Mouse (Mus musculus) limb, embryonic 15.5 days (tissue): ENCODE measurements around the gene Commd4. TPM values are rescaled to one million over a fixed set of nuclear protein-coding genes. Genes with fewer than 3 reads are reported as not detected.
A peak's percentile ranks its signal among the peaks of the same experiment; 100 is the strongest.
"Not testable (repeated sequence)": the region's sequence is repeated elsewhere in the genome, so short reads cannot be mapped to it uniquely, and the experiment has no call there.

ENCODE experiments used
- ATAC-seq: fragments of 200-750 bp; cut with Nextera tagmentation; 2 replicates; pipeline ENCODE4 v1.8.0; 2017; ENCODE audit warnings: low read depth, moderate TSS enrichment; ENCODE audit not compliant: insufficient number of reproducible peaks, low FRiP score, low TSS enrichment
- H3K27ac ChIP-seq: fragments of 300-500 bp; sonication (generic); 2 replicates; pipeline ENCODE4 v1.5.1; 2015; ENCODE audit warnings: moderate library complexity, mild to moderate bottlenecking, inconsistent platforms
- H3K27me3 ChIP-seq: fragments of 300-500 bp; sonication (generic); 2 replicates; pipeline ENCODE4 v1.6.1; 2015; ENCODE audit warnings: inconsistent platforms
- H3K36me3 ChIP-seq: fragments of 300-500 bp; sonication (generic); 2 replicates; pipeline ENCODE4 v1.6.1; 2015; ENCODE audit warnings: inconsistent platforms
- H3K4me1 ChIP-seq: fragments of 300-500 bp; sonication (generic); 2 replicates; pipeline ENCODE4 v1.6.1; 2015; ENCODE audit warnings: inconsistent platforms
- H3K4me2 ChIP-seq: fragments of 300-500 bp; sonication (generic); 2 replicates; pipeline ENCODE4 v1.6.1; 2015; ENCODE audit warnings: mild to moderate bottlenecking, inconsistent platforms
- H3K4me3 ChIP-seq: fragments of 300-500 bp; sonication (generic); 2 replicates; pipeline ENCODE4 v1.5.1; 2015; ENCODE audit warnings: mild to moderate bottlenecking, inconsistent platforms
- H3K9ac ChIP-seq: fragments of 300-500 bp; sonication (generic); 2 replicates; pipeline ENCODE4 v1.6.1; 2015; ENCODE audit warnings: inconsistent platforms
- H3K9me3 ChIP-seq: fragments of 300-500 bp; sonication (generic); 2 replicates; pipeline ENCODE4 v1.6.1; 2016; ENCODE audit warnings: inconsistent platforms
- WGBS: fragments of 180-500 bp; shearing (Covaris S2); methylation state at CpG from one replicate; pipeline ENCODE4 v1.1.7; 2015; 5-methylcytosine and 5-hydroxymethylcytosine counted together
- polyA plus RNA-seq: library from polyadenylated mRNA; unstranded; fragments of >200 nt; fragmentation: Nextera tagmentation; extraction: Ambion mirVana; gene quantifications from 2 replicates; pipeline ENCODE4 v1.2.1, GENCODE M21; 2015

Gene Commd4
- polyA plus RNA-seq: 93.7 and 94.6 TPM in 2 replicates

DNA sequence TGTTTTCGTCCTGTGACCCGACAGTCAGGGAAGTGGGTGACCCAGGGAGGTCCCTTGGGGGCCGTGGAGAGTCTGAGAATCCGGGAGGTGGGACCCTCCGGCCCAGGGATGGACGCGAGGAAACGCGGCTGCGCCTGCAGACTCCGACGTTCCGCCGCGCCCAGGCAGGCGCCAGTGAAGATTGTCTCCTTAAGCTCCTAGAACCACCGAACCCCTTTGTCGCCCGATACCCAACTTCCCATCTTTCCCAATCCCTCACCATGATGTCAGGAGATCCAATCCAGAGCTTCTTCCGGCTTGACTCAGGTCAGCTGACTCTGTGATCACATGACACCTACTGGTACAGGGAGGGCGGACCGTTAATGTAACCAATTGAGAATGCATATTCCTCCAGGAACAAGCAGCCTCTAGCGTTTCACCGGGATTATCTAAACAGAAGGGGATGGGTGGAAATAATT, at the start of gene Commd4:
Gene Commd4, minus strand, starts transcription at position 319 of the 458 bp plus-strand sequence.
- Histone ChIP-seq H3K9ac (peak within 1 kb of the TSS; percentile 51), H3K9me3 (no peaks in the 10 kb centered on the region), H3K4me2 (peak within 1 kb of the TSS; percentile 76), H3K4me3 (peak within 1 kb of the TSS; percentile 59), H3K36me3 (peaks cover 21% of the 10 kb centered on the region), H3K4me1 (peaks cover 11% of the 10 kb centered on the region), H3K27ac (no peak within 1 kb of the TSS), H3K27me3 (no peaks in the 10 kb centered on the region)
- 1% methylated on average over 24 of the region's 24 CpGs for WGBS
- peak; percentile 81; the same call in 1 of the 2 replicates for ATAC-seq

DNA sequence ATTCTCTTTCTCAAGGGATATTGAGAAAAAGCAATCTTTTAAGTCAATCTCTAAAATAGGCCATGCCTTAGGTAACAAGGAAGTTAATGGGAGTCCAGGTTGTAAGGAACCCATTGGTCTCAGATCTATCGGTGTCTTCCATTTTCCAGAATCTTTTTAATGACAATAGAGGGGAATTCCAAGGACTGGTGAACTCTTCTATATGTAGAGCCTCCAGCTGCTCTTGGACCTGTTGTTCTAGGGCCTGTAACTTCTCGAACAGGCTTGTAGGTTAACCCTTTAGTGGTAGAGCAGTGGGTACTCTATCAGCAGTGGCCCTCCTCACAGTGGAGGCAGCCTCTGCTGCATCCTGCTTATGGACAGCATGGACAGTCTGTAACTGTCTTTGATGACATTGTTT, 48.8 kb upstream of the Commd4 start:
- Histone ChIP-seq H3K9ac (no peak overlapping the region), H3K27ac (no peak overlapping the region), H3K4me1 (no peaks in the 10 kb centered on the region), H3K9me3 (no peaks in the 10 kb centered on the region), H3K4me3 (no peak overlapping the region), H3K36me3 (no peaks in the 10 kb centered on the region), H3K27me3 (no peaks in the 10 kb centered on the region), H3K4me2 (no peak overlapping the region)
- 65% methylated on average over 2 of the region's 2 CpGs for WGBS
- ATAC-seq: no peak

DNA sequence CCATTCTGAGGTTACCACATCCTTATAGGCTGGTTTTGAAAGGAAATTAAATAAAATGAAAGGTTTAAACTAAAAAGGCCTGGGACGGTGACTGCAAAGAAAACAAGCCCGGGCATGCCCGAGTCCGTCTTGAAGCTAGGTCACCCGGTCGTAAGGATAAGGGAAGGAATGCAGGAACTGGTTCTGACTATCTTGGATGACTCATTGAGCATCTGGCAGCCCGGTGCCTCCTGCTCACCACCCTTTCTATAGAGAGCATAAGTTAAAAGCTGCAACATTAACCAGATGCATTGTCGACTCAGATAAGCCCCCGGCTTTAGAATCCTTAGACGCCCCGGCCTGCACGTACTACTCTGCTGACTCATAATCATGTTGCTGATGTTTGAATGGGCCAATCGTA, 45.4 kb upstream of the Commd4 start:
- ATAC-seq, H3K27me3 ChIP-seq, H3K27ac ChIP-seq, H3K4me2 ChIP-seq, H3K9ac ChIP-seq, H3K9me3 ChIP-seq, H3K4me1 ChIP-seq, H3K36me3 ChIP-seq, H3K4me3 ChIP-seq: not testable (repeated sequence)
- WGBS: 72% methylated on average over 13 of the region's 13 CpGs

DNA sequence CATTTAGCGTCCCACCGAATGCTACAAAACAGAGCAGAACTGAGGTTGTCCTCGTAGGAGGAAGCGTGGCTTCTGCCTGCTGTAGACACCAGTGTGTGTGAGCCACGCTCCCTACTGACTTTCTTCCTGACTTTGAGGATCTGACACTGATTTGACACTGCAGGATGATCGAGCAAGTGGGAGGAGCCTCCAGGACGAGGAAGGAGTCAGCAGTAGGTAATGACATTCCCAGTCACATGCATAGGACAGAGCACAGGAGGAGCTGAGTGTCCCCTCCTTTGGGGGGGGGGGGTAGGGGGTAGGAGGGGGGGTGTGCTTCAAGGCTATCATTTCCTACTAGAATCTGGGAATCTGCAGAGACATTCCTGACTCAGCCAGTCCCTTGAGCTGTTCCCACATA, 44.9 kb upstream of the Commd4 start:
- Histone ChIP-seq H3K4me2 (no peak overlapping the region), H3K4me3 (no peak overlapping the region), H3K36me3 (no peaks in the 10 kb centered on the region), H3K27ac (no peak overlapping the region), H3K9ac (no peak overlapping the region), H3K9me3 (no peaks in the 10 kb centered on the region), H3K4me1 (no peaks in the 10 kb centered on the region), H3K27me3 (no peaks in the 10 kb centered on the region)
- WGBS: 78% methylated on average over 7 of the region's 7 CpGs
- ATAC-seq: no peak

DNA sequence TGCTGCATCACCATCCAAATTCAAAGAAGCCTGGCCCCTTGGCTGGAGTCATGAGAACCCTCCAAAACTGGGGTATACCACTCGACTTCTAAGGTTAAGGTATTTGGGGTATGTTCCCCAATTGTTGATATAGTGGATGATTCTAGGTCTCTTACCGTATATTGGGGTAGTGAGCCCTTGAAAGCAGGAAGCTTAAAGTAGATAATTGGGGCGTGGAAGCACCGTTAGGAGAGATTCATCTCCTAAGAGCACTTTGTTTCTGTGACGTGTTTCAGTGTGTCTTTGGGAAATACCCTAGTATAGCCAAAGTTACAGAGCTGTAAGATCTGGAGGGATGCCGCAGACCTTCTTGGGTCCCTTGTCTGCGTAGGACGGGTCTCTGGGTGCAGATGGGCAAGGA, 39.3 kb upstream of the Commd4 start:
- Histone ChIP-seq H3K27ac (no peak overlapping the region), H3K9me3 (no peaks in the 10 kb centered on the region), H3K27me3 (no peaks in the 10 kb centered on the region), H3K4me3 (no peak overlapping the region), H3K36me3 (no peaks in the 10 kb centered on the region), H3K4me2 (no peak overlapping the region), H3K9ac (no peak overlapping the region), H3K4me1 (no peaks in the 10 kb centered on the region)
- 74% methylated on average over 8 of the region's 8 CpGs for WGBS
- no peak for ATAC-seq

DNA sequence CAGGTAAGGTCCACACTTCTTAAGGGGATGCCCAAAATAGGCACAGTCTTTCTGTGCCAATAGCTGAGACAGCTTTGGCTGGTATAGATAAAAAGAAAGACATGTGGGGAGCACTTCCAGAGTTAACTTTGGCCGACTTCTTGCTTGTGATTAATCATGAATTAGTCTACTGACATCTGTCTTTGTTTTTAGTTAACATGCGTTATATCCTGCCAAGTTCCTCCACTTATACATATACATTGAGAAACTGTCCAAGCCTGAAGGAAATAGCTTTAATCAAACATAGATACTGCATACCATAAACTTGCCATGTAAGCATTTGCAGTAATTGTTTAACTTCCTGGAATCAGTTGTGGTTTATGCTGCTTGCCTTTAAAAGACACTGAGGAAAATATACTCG, 38.6 kb upstream of the Commd4 start:
- WGBS: 53% methylated on average over 3 of the region's 3 CpGs

DNA sequence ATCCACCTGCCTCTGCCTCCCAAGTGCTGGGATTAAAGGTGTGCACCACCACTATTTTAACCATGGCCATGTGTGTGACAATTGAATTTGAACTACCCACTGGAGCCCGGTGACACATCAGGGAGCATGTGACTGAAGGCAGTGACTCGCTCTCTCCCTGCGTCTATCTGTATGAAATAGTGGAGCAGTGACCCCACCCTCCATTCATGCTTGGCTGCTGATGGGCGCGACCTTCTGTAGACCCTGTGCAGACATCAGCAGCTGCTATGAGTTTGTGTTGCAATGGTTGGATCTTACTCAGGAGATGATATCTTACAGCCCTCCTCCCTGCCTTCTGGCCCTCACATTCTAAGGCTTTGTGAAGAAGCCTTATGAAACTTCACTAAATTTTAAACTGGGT, 10.3 kb upstream of the Commd4 start:
- H3K27me3 ChIP-seq: no peaks in the 10 kb centered on the region
- no peaks in the 10 kb centered on the region for H3K9me3 ChIP-seq
- no peak overlapping the region for H3K27ac ChIP-seq
- no peak for ATAC-seq
- H3K9ac ChIP-seq: no peak overlapping the region
- WGBS: 79% methylated on average over 5 of the region's 5 CpGs
- H3K4me2 ChIP-seq: no peak overlapping the region
- H3K36me3 ChIP-seq: no peaks in the 10 kb centered on the region
- H3K4me1 ChIP-seq: no peaks in the 10 kb centered on the region
- H3K4me3 ChIP-seq: no peak overlapping the region

More for the DNA sequence above, 38.6 kb upstream of the Commd4 start:
- Histone ChIP-seq H3K4me1 (no peaks in the 10 kb centered on the region), H3K27ac (no peak overlapping the region), H3K4me3 (no peak overlapping the region), H3K4me2 (no peak overlapping the region), H3K9ac (no peak overlapping the region), H3K27me3 (no peaks in the 10 kb centered on the region), H3K36me3 (no peaks in the 10 kb centered on the region), H3K9me3 (no peaks in the 10 kb centered on the region)
- no peak for ATAC-seq

DNA sequence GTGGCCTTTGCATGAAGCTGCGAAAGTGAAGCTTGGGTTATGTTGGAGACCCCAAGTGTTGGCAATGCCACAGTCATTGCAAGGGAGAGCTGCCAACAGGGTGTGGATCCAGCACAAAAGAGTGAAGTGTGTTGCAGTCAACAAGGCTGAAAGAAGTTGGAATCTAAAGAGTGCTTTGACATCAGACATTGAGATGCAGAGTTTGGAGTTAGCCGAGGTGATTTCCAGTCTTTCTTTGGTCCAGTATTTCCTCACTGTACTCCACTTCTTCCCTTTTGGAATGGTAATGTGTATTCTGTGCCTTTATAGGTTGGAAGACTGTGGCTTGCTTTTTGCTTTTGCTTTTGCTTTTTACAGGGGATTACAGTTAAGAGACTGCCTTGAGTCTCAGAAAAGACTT, 8.0 kb upstream of the Commd4 start:
- no peak overlapping the region for H3K27ac ChIP-seq
- WGBS: 83% methylated on average over 2 of the region's 2 CpGs
- H3K36me3 ChIP-seq: no peaks in the 10 kb centered on the region
- no peaks in the 10 kb centered on the region for H3K4me1 ChIP-seq
- no peak overlapping the region for H3K9ac ChIP-seq
- H3K4me3 ChIP-seq: no peak overlapping the region
- H3K4me2 ChIP-seq: no peak overlapping the region
- no peaks in the 10 kb centered on the region for H3K27me3 ChIP-seq
- no peak for ATAC-seq
- H3K9me3 ChIP-seq: no peaks in the 10 kb centered on the region

DNA sequence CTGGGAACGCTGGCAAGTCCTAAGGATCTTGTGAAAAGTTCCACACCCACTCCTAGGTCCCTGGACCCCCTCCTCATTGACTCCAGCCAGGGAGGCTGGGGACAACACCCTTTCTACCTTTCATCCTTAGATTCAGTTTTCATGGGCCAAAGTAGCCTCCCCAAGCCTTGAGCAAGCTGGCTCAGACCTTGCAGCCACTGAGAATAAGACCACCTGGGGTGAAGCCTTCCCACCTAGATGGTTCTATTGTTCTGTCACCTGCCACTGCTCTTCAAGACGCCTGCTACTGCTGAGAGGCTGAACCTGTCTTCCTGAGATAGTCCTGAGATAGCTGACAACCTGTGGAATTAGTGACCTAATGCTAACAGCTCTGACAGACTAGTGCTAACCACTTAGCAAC, 5.0 kb upstream of the Commd4 start:
- 26% methylated on average over 2 of the region's 2 CpGs for WGBS

DNA sequence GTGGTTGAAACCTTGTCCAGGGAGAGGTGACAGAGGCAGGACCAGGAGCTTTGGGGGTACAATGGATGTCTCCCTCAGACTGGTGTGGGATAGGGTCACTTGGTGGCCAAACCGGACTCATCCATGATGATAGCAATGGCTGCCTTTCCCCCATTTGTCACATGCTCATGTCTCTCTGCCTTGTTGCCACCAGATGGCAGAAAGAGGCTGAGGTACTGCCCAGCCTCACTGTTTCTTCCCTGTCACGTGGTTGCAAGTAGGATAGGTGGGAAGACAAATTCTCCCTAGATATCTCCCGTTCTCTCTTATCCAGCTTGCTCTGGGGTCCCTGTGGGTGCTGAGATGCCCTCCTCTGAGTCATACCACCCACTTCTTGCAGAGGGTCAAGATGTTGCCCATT, 4.4 kb upstream of the Commd4 start:
- Histone ChIP-seq H3K27me3 (no peaks in the 10 kb centered on the region), H3K9me3 (no peaks in the 10 kb centered on the region), H3K4me3 (no peak overlapping the region), H3K9ac (no peak overlapping the region), H3K27ac (no peak overlapping the region), H3K4me2 (no peak overlapping the region), H3K36me3 (no peaks in the 10 kb centered on the region), H3K4me1 (peaks cover 5% of the 10 kb centered on the region)
- whole genome bisulfite sequencing: 12% methylated on average over 3 of the region's 3 CpGs
- ATAC-seq: no peak

More for the DNA sequence above, 5.0 kb upstream of the Commd4 start:
- Histone ChIP-seq H3K4me1 (0 out of 2 replicates have a peak, but pooled peaks cover 2% of the 10 kb centered on the region), H3K4me3 (no peak overlapping the region), H3K27ac (no peak overlapping the region), H3K36me3 (no peaks in the 10 kb centered on the region), H3K4me2 (no peak overlapping the region), H3K9me3 (no peaks in the 10 kb centered on the region), H3K27me3 (no peaks in the 10 kb centered on the region), H3K9ac (no peak overlapping the region)
- ATAC-seq: no peak

DNA sequence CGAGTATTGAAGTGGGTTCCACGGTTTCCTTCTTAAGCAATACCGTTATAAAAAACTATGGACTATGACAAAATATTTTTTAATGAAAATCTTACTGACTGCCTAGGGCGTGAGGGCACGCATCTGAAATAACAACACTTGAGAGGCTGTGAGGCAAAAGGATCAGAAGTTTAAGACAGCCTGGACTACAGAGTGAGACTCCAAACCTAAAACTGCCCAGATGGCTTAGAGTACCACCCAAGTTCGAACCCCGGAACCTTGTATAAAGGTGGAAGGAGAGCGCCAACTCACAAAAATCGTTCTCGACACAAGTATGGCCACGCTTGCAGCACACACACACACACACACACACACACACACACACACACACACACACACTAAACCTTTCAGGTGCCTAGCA, 375 bp upstream of the Commd4 start:
- H3K27me3 ChIP-seq: no peaks in the 10 kb centered on the region
- peak overlapping the region; percentile 59 for H3K4me3 ChIP-seq
- H3K27ac ChIP-seq: no peak overlapping the region
- no peak for ATAC-seq
- H3K36me3 ChIP-seq: peaks cover 21% of the 10 kb centered on the region
- 0 out of 2 replicates have a peak overlapping the region, but pooled peaks have one; percentile 7 for H3K9ac ChIP-seq
- peaks cover 11% of the 10 kb centered on the region for H3K4me1 ChIP-seq
- H3K4me2 ChIP-seq: peak overlapping the region; percentile 76
- H3K9me3 ChIP-seq: no peaks in the 10 kb centered on the region
- 36% methylated on average over 11 of the region's 11 CpGs for WGBS

DNA sequence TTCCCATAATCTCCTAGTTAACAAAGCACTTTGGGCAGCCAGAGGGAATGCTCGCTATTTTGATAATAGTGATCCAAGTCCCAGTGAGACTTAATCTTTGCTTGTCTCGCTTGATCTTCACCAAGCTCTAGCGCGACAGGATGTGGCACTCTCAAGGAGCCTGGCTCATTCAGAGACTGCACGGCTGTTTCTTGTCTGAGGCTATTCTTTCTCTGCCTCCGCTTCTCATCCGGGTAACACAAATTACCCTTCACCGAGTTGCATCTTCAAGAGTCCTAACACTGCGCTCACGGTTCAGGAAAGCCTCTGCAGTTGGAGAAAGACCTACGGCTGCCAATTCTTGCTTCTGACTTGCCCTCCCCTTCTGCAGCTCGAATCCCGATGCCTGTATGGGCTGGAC, 632 bp downstream of the Commd4 start:
- H3K9me3 ChIP-seq: no peaks in the 10 kb centered on the region
- peaks cover 21% of the 10 kb centered on the region for H3K36me3 ChIP-seq
- peaks cover 11% of the 10 kb centered on the region for H3K4me1 ChIP-seq
- no peak for ATAC-seq
- no peak overlapping the region for H3K27ac ChIP-seq
- H3K27me3 ChIP-seq: no peaks in the 10 kb centered on the region
- peak overlapping the region; percentile 59 for H3K4me3 ChIP-seq
- H3K9ac ChIP-seq: peak overlapping the region; percentile 51
- WGBS: 27% methylated on average over 13 of the region's 13 CpGs
- peak overlapping the region; percentile 76 for H3K4me2 ChIP-seq

DNA sequence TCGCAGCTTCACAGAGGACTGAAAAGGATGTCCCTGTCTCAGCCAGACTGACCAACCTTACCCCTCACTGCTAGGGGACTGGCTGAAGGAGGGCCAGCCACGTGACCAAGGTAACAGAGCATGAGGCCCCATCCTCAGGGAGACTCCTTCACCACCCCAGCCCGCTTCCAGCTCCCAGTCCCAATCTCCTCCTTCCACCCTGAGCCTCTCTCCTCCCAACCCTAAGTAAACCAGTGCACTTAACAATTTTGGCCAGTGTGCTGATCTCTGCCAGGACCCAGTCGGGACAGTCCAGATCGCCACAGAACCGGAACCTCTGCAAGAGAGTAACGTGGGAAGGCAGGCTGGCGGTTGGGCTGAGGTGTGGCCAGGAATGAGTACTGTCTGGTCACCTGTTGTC, 1.3 kb downstream of the Commd4 start:
- Histone ChIP-seq H3K9me3 (no peaks in the 10 kb centered on the region), H3K4me2 (no peak overlapping the region; the same call in 1 of the 2 replicates), H3K4me3 (peak overlapping the region; percentile 59; the same call in 1 of the 2 replicates), H3K4me1 (peaks cover 11% of the 10 kb centered on the region), H3K9ac (no peak overlapping the region), H3K27me3 (no peaks in the 10 kb centered on the region), H3K27ac (no peak overlapping the region), H3K36me3 (peaks cover 21% of the 10 kb centered on the region)
- WGBS: 80% methylated on average over 8 of the region's 8 CpGs
- ATAC-seq: no peak
